Mouse (Mus musculus) Muller cell, postnatal 12 days (primary cell): ENCODE data around the gene Usp39.
A peak's percentile ranks its signal among the peaks of the same experiment; 100 is the strongest.

Experiments used
- DNase-seq: peaks from one replicate; pipeline ENCODE4 v3.0.0-alpha.2; 2015; ENCODE audit errors: inconsistent ontology term

Gene Usp39

DNA sequence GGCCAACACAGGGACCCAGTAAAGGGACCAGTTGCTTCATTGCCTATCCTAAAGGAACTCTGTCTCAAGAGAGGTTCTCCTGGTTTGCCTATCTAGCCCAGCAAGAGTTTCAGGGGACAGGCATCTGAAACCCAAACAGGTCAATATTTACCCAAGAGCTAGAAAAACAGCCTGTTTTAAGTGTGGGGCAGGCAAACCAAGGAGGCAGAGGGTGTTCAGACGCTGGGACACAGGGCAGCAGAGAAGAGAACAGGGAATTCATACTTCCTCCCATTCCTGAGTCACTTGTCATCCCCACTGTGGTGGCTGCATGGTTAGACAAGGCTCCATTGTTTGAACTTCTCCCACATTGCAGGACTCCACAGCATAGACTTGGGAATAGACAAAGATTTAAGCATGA is 26.6 kb upstream of the Usp39 start:
- peak; percentile 96 for DNase-seq

DNA sequence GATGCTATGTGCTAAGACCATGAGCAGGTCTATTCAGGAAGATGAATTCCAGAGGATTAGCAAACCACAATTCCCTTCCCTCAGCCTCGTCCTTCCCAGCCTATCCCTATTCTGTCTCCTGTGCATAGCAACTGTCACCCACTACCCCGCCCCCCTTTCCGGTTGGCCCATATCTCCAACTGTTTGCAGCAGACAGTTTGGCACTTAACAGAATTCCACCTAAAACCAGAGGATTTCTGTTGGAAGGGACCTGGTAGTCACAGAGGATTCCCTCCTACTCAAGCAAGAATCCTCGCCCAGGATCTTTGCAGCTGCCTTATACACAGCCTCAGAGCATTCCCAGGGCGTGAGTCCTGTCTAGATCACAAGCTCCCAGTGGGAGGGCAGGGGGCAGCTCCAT is 26.2 kb upstream of the Usp39 start:
- peak; percentile 99 for DNase-seq

DNA sequence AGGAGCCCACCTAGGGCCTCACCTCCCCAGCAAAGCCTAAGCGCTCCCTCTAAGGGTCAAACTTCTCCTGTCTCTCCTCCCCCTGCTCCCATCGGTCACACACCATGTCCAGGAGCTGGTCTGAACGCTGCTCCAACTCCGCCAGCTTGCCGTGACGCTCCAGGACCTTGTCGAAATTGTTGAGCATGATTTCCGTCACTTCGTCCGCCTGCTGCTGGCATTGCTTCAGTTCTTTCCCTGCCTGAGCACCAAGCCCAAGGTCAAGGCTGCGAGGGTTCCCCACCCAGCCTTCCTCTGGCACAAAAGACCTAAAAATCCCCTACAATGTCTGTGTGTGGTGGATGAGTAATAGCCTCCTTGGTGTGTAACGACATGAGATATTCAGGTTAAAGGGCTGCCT is 25.1 kb upstream of the Usp39 start:
- DNase-seq: no peak

DNA sequence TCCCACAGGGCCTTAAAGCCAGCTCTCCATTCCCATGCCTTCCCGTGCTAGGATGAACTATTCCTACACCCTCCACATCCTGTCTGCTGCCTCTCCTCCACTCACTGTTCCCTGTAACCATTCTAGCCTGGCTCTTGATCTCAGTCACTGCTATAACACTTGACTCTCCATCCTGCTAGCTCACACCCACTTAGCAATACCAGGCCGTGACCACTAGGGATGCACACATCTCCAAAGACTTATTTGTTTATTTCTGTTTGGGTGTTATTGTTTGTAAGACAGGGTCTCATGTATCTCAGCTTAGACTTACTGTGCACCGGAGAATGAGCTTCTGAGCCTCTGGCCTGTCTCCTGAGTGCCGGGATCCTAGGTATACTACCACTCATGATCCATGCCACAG is 24.6 kb upstream of the Usp39 start:
- no peak for DNase-seq

DNA sequence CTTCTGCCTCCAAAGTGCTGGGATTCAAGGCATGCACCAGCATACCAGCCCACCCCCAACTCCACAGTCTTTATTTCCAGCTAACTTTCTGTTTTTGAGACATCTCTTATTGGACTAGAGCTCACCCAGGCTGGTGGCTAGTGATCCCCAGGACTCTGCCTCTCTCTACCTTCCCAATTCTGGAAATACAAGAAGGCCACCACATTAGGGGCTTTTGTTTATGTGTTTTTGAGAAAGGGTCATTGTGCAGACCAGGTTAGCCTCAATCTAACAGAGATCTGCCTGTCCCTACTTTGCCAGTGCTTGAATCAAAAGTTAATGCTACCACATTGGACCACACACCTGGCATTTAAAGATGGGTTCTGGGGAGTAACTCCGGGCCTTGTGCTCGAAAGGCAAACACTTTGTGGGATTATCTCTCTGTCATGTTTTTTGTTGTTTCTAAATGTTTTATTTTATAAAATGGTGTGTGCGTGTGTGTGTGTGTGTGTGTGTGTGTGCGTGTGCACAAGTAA is 22.5 kb upstream of the Usp39 start:
- DNase-seq: no peak

DNA sequence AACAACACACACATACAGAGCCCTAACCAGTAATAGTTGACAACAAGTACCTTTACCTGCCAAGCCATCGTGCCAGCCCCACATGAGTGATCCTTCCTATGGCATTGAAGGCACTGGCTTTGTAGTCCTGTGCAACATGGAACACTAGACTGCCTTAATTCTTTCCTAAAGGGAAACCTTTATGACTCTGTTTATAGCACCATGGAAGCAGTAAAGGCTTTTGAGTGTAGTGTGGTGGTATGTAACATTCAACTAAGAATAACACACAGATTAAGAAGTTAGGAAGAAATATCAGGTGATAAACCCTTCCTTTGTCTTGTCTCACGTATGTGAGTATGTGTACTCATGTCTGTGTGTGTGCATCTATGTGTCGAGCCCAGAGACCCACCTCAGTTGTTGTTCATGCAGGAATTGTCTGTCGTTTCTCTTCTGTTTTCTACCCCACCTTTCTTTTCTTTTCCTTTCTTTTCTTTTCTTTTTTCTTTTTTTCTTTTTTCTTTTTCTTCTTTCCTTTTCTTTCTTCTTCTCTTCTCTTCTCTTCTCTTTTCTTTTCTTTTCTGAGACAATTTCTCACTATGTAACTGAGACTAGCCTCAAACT is 22.0 kb upstream of the Usp39 start, which contains the start of gene Rnf181:
Gene Rnf181 (minus strand): TSS at position 113 of the 600 bp plus-strand sequence.
- no peak for DNase-seq

DNA sequence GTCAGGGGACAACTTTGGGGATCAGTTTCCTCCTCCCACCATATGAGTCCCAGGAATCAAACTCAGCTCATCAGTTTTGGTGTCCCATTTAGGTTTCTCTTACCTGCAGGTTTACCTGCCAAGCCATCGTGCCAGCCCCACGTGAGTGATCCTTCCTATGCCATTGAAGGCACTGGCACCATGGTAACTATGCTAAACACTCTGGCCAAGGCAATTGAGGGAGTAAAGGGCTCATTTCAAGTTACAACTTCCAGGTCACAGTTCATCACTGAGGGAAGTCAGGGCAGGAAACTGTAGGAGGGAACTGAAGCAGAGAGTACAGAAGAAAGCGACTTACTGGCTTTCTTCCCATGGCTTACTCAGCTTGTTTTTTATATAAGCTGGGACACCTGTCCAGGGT is 21.3 kb upstream of the Usp39 start:
- DNase-seq: no peak

DNA sequence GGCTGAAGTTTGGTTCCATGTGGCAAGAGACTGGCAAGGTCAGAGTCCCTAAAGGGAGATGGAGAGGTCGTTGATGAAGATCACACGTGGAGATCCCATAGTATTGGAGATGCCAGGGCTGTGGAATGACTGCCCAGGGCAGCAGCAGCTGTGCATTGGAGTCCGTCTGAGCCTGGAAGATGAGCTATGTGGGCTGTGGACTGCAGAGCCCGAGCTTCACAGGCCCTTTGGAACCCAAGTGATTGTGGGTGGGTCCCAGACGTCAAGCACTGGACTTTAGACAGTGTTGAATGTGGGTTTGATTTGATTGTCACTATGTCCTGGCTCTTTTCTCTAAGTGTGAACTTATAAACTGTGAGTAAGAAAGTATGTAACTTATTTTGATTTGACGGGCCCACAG is 20.0 kb upstream of the Usp39 start:
- DNase-seq: no peak

DNA sequence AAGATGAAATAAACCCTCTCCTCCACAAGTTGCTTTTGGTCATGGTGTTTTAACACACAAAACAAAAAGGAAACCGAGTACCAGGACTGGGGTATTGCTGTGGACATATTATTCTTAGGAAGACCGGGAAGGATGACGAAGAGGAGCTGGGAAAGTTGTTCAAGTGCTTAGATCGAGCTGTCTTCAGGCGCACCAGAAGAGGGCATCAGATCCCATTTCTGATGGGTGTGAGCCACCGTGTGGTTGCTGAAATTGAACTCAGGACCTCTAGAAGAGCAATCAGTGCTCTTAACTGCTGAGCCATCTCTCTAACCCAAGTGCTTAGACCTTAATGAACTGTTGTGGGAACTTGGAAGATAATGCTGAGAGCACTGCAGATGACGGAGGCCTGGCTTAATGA is 19.0 kb upstream of the Usp39 start:
- no peak for DNase-seq

DNA sequence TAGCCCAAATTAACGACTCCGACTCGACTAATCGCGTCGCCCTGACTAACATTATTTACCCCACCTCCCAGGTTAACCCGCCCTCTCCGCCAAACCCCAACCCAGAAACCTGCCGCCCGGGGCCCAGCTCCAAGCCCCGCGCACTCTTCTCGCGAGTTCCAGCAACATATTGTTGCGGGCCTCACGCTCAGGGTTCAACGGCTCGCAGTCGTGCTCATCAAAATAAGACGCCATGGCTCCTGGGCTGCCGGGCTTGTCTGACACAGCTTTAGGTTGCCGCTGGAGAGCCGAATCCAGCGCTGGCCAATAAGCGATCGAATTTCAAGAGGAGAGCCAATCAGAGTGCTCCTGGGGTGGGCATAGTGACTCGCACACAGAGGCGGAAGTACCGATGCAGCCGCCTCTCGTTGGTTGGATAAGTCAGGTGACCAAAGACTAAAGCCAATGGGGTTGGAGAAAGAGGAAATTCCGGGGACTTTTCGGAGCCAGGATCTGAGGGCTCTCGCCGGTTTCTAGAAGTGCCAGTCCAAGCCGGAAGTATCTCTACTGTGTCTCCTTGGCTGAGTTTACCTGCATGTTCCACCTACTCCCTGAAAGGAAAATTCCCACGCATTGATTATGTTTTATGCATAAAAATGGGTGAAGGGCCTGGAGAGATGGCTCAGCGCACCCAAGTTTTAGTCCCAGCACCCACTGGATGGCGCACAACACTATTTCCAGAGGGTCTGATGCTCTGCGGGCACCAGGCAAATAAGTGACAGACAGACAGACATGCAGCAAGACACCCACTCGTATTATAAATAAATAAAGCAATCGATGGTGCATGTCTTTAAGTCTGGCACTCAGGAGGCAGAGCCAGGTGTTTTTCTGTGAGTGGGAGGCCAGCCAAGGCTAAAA is 17.4 kb upstream of the Usp39 start:
- DNase-seq: peak; percentile 94

DNA sequence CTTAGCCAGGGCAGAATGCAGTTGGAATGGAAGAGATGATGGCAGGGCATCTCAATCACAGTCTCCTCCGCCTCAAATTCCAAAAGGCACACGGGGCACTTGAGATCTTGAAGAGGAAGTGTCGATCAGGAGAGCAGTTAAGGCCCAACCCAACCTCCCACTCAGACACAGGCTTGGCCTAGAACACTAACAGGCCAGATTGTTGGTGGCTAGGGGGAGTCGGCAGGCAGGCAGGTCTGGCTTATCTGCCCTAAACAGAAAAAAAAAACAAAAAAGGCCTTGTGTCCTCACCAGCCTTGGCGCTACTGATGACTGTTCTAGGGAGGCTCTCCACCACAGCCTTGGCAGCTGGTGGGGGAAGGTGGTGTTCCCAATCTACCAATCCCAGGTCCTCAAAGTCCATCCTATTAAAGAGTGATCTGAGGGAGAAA is 16.2 kb upstream of the Usp39 start:
- no peak for DNase-seq

DNA sequence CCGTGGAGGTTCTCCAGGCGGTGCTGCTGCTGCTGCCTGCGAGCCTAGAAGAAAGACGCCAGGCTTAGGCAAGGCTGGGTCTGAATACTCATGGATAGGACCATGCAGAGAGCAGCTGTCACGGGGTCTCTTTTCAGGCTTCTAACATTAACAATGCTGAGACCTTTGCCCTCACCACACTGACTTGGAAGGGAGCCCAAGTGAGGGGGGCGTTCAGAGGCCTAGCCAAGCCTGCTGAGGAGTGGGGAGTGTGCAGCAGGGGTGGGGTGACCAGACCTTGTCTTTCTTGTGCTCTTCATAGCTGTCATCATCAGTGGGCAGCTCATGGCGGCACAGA is 15.6 kb upstream of the Usp39 start:
- DNase-seq: no peak

DNA sequence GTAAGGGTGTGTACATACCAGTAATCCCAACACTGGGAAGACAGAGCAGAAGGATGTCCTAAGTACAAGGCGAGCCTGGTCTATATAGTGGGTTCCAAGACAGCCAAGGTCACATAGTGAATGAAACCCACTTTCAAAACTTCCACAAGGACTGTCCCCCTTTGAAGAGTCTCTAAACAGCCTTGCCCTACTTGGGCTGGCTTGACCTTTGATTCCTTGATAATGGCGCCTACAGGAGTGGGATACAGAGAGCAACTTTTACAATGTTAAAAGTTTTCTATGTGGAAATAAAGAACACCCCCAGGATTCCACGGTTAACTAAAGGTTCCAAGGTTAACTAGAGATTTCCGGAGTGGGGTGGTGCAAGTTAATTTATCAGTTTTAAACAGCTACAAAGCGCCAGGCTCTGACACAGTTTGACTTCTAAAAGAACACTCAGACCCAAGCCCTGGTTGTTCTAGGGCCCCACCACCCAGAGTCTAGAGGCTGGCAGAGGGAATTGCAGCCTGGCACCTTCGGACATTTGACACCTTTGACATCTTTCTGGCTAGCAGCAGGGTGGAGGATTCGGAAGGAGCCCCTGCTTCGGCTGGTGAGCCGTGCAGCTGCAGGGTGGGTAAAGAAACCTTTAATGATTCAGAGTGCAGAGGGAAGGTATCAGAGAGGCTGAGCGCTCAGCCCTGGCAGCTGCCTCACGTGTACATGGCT is 15.1 kb upstream of the Usp39 start:
- DNase-seq: no peak

DNA sequence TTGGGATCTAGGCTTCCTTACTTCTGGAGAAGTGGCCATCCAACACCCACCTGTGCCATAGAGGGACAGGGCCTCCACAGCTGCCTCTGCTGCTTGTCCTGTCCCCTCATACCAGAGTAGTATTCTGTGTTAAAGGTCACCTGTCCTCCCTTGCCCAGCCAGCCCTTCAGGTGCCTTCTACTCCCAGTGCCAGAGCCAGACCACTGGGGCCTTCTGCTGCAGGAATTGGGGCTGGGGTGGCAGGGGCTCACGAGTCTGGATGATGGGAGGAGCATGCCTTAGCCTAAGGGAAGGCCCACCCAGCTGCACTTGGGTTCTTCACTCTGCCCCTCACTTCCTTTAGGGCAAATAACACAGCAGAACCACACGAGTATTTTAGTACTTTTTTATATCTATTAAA is 14.4 kb upstream of the Usp39 start:
- DNase-seq: no peak

DNA sequence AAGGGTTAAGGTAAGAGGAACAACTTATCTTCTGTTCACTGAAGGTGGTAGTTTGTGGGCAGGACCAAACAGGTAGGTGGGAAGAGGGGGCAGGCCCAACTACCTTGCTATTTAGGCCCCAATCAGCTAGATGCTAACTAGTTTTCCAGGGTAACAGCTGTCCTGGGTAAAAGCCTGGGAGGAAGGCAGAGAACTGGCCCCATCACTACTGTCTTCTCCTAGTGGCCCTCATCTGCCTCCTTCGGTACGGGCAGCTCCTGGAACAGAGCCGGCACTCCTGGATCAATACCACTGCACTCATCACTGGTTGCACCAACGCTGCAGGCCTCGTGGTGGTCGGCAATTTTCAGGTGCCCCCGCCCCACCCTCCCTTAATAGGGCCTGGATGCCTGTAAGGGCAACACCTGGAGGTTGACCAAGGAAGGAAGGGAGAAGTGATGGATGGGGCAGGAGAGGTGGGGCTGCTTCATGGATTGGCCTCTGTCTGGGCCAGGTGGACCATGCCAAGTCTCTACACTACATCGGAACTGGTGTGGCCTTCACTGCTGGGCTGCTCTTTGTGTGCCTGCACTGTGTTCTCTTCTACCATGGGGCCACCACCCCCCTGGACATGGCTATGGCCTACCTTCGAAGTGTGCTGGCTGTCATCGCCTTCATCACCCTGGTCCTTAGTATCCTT is 13.2 kb upstream of the Usp39 start:
- no peak for DNase-seq

DNA sequence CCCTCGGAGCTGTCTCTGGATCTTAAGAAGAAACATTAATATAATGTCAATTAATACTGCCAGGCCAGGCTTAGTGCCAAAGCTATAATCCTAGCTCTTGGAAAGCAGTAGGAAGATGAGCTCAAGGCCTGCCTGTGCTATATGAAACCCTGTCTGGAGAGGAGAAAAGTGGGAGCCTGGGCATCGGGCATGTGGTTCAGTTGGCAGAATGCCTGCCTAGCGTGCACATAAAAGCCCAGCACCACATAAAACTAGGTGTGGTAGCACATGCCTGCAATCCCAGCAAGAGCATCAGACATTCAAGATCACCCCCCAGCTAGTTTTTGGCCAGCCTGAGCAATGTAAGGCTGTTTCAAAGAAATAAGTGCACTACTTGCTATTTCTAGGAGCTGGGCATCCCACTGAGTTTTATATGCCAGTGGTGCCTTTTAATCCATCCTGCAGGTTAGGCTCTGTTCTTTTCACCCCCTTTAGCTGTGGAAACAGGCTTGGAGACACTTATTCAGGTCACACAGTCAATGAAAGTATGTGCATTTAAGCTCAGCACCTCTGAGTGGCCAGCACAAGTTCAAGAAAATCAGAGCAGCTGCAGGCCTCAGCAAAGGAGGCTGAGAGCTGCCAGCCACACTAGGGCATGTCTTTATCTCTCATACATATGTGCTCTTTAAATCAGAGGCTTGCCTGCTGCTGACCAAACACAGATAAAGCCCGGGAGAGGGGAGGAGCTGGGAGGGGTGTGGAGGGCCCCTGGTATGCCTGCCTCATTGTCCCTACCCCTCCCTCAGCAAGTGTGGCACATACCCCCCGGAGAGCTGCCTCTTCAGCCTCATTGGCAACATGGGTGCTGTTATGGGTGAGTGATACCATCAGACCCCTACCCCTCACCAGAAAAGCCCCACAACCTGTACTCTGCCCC is 12.4 kb upstream of the Usp39 start:
- DNase-seq: no peak

DNA sequence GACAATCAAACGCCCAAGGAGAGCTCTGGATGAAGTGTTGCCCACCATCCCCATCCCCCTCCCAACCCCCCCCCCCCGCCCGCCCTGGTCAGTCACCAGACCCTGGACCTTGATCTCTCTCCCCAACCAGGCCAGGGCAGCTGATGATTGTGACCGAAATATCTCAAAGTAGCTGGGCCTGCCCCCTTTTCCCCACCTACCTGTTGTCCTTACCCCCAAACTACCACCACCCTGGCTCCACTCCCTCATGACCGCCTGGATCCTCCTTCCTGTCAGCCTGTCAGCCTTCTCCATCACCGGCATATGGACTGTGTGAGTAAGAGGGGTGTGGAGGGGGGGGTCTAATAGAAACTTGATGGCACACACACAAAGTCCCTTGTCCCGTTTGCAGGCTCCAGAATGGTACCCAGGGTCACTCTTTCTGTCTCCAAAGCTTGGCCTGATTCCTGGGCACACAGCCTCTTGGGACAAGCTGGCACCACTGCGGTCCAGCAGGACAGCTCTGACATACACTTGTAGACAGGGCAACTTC is 11.1 kb upstream of the Usp39 start:
- no peak for DNase-seq

DNA sequence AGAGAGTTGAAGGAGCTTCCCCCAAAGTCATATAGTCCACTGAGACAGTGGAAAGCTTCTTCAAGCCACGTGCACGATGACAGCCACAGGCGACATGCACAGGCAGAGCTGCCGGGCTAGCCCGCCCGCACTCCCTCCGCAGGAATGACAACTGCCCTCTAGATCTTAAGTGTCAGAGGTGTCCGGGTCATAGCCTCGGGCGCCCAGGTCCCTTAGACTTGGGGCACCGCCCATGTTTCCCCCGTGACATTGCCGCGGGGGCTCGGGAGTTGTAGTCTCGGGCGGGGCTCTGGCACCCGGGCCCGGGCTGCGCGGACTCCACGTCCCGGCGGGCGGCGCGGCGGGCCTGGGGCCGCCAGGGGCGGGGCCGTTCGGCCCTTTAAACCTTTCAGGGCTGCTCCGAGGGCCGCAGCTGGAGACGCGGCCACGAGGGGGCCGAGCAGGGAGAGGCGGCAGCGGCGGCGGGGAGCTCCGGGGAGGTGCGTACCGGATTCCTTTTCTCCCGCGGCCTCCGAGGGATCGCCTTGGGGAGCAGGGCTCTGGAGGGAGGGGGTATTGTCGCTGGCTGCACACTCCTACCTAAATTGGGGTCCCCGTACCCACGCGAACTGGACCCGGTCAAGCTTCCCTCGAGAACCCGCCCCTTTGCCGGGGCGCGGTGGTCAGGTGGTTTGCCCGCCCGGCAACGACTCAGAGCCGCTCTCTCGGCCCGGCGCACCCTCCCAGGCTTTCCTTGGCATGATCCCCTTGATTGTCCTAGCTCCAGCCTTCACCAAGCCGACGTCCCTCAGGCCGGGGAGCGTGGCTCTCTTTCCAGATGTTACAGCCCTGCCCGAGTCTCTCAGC is 10.3 kb upstream of the Usp39 start, which contains the start of gene Tmem150a:
Gene Tmem150a (plus strand): TSS at position 382 of the 846 bp plus-strand sequence.
- peak; percentile 91 for DNase-seq

DNA sequence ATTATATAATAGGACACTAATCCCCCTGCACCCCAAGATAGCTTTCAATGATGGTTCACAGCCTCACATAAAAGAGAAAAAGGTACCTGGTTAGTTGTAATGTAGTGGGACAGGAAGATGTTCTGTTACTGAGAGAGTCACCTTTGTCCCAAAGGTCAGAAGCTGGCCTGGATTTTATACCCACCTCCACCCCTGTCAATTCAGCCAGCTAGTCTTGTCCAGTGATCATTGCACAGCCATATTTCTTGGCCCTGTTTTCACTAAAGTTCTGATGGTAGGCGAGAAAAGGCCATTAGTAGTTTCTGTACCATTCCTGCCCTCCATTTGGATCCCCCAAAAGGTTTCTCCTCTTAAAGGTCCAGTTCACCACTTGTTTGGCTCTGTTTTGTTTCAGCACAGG is 9.0 kb upstream of the Usp39 start:
- DNase-seq: no peak
